Mouse (Mus musculus): ENCODE data around the gene Fam19a2. TPM values are rescaled to one million over a fixed set of nuclear protein-coding genes. Genes with fewer than 3 reads are reported as not detected.

Gene Fam19a2
- polyA plus RNA-seq, 1 experiment from 2014 or later = 0.57 TPM

GRCm38 (mm10) chr10:123789374-123789773 lies 525.6 kb downstream of the Fam19a2 start:
- WGBS (ENCODE audit: insufficient replicate concordance) = 63% methylated on average over 2 of the region's 2 CpGs
- H3K4me1 ChIP-seq = no peaks in the 10 kb centered on the region
- H3K9me3 ChIP-seq (replicated peaks) = no peaks in the 10 kb centered on the region
- no peaks in the 10 kb centered on the region for H3K27me3 ChIP-seq (replicated peaks)
- no peak for ATAC-seq
- no peak overlapping the region for H3K4me3 ChIP-seq
- no peak overlapping the region for H3K27ac ChIP-seq
- no peak overlapping the region for H3K9ac ChIP-seq
- H3K36me3 ChIP-seq = no peaks in the 10 kb centered on the region
- H3K4me2 ChIP-seq = no peak overlapping the region

Other genes starting within 250 kb of the Fam19a2 start
- gene Mon2, start 187.5 kb upstream of the Fam19a2 start, polyA plus RNA-seq (2016; fragmentation: Nextera tagmentation; extraction: Ambion mirVana) = 19.8 and 19.9 TPM in 2 replicates
- 114 and 115 TPM in 2 replicates for gene Usp15, start 67.0 kb upstream of the Fam19a2 start, polyA plus RNA-seq (2016; fragmentation: Nextera tagmentation; extraction: Ambion mirVana)